Mouse (Mus musculus) gastrocnemius, adult 2 months (tissue): ENCODE results near the gene Tas2r103. TPM values are rescaled to one million over a fixed set of nuclear protein-coding genes. Genes with fewer than 3 reads are reported as not detected.

Experiments
- DNase-seq: peaks from one replicate; pipeline ENCODE4 v3.0.0; 2022
- H3K27ac ChIP-seq: fragments of 200-600 bp; 2 replicates; pipeline ENCODE4 v1.8.1; 2022; ENCODE audit warnings: mild to moderate bottlenecking
- H3K4me3 ChIP-seq: fragments of 200-600 bp; 2 replicates; pipeline ENCODE4 v1.8.1; 2022; ENCODE audit warnings: mild to moderate bottlenecking, moderate library complexity
- CTCF ChIP-seq: fragments of 200-600 bp; IDR thresholded peaks from 2 replicates; pipeline ENCODE4 v1.8.1; 2022; ENCODE audit warnings: antibody characterized with exemption, mild to moderate bottlenecking, moderate library complexity
- intact Hi-C: fragments of 180-260 bp; cut with DNase I; formaldehyde crosslinking; loops from one replicate; pipeline ENCODE4 v1.15.1; 2025
- long read RNA-seq, 2 experiments: library from polyadenylated mRNA; stranded (forward); transcript quantifications; one replicate each; pipeline ENCODE4 v2.0.0; 2021
- total RNA-seq, 2 experiments: library from RNA; stranded (reverse); gene quantifications; 2 replicates each; pipeline ENCODE4 v1.2.3; 2021

The Tas2r103 gene
- not detected for total RNA-seq
- long read RNA-seq, experiment 1, result 0 reads
- long read RNA-seq, experiment 2, result 0 reads

DNA sequence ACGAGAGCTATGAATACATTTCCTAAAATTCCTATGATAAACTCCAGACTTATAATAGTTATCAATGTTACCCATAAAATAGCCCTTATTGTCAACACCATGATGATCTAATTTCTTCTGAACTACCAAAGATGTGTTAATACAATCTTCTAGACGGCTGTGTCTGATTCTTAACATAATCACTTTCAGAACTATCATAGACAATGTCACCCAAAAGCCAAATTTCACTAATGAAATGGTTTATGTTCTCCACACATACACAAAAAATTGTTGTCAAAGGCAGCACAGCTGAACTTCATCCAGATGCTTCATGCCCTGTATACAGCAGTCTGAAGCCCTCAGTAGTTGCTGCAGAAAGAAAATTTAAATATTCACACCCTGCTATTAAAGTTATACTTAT is at the start of gene Tas2r103:
Gene Tas2r103, minus strand, starts transcription at position 101 of the 400 bp plus-strand sequence.
- no peak within 1 kb of the TSS for H3K4me3 ChIP-seq
- no peak for TF ChIP-seq CTCF
- no peak for DNase-seq
- no peak within 1 kb of the TSS for H3K27ac ChIP-seq
- intact Hi-C loops, result no loop called here

DNA sequence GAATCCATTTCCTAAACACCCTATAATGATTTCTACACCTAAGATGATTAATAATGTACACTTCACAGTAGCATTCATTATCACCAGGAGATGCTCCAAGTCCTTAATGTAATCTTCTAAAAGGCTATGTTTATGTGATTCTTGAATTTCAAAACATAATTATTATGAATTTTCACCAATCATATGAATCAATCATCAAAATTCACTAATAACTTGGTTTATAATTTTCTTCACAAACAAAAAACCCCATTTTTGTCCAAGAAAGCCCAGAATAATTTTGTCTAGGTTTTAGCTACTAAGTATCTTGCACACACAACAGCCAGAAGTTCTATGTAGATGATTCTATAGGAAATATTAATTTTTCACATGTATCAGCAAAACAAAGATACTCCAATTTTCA is 18.8 kb upstream of the Tas2r103 start, which contains the start of gene Tas2r140:
Gene Tas2r140, minus strand, starts transcription at position 101 of the 400 bp plus-strand sequence.
- Histone ChIP-seq H3K4me3 (no peak within 1 kb of the TSS), H3K27ac (no peak within 1 kb of the TSS)
- intact Hi-C loops, result no loop called here
- no peak for TF ChIP-seq CTCF
- no peak for DNase-seq

Other genes with a start within 250 kb of the Tas2r103 start
- gene Tas2r117, start 234.3 kb downstream of the Tas2r103 start, total RNA-seq, result not detected
- gene Tas2r123, start 190.0 kb downstream of the Tas2r103 start, total RNA-seq, result not detected
- gene Tas2r116, start 181.7 kb downstream of the Tas2r103 start, total RNA-seq, result not detected
- not detected for gene Tas2r110, start 169.1 kb downstream of the Tas2r103 start, total RNA-seq
- not detected for gene Tas2r113, start 144.1 kb downstream of the Tas2r103 start, total RNA-seq
- not detected for gene Tas2r125, start 127.5 kb downstream of the Tas2r103 start, total RNA-seq
- not detected for gene Tas2r129, start 86.0 kb downstream of the Tas2r103 start, total RNA-seq
- not detected for gene Tas2r131, start 79.2 kb downstream of the Tas2r103 start, total RNA-seq
- gene Tas2r109, start 56.1 kb downstream of the Tas2r103 start, total RNA-seq, result not detected
- gene Tas2r140, start 18.7 kb upstream of the Tas2r103 start, total RNA-seq, result not detected
- gene Smim10l1, start 67.8 kb upstream of the Tas2r103 start, total RNA-seq, result 100 to 1,000 TPM; 140 to 146 TPM